In genomic region chr5:108367871-108368332, GRCm38 (mm10) we compare ENCODE assay signal across 8 mouse cellular contexts. TPM values are rescaled to one million over a fixed set of nuclear protein-coding genes. Genes with fewer than 3 reads are reported as not detected.
DNase-seq lines count a peak whose midpoint lies in the region; ATAC-seq and TF ChIP-seq lines count a peak whose summit lies in the region.

Gm42517 (minus strand) TSS chr5:108367922.

- H3K9me3 ChIP-seq in ES-Bruce4 (replicated peaks; ENCODE audit: control insufficient read depth, insufficient read depth, low read length, poor library complexity, severe bottlenecking): no peaks in the 10 kb centered on the region
- no peaks in the 10 kb centered on the region for H3K9me3 ChIP-seq in hindbrain, embryonic 10.5 days
- H3K9me3 ChIP-seq in limb, embryonic 15.5 days: no peaks in the 10 kb centered on the region

- no peaks in the 10 kb centered on the region for H3K36me3 ChIP-seq in kidney, adult 2 months (ENCODE audit: control insufficient read depth, insufficient read depth, low read length)
- no peaks in the 10 kb centered on the region for H3K36me3 ChIP-seq in ES-Bruce4 (ENCODE audit: control insufficient read depth, insufficient read depth, low read length, poor library complexity, severe bottlenecking)
- no peaks in the 10 kb centered on the region for H3K36me3 ChIP-seq in hindbrain, embryonic 10.5 days
- no peaks in the 10 kb centered on the region for H3K36me3 ChIP-seq in limb, embryonic 15.5 days

- ATAC-seq in common myeloid progenitor, adult 5-6 weeks (replicated peaks; ENCODE audit: low read depth, poor library complexity, severe bottlenecking): 0 out of 2 replicates have a peak, but pooled peaks have one; percentile 16
- ATAC-seq in limb, embryonic 15.5 days (ENCODE audit: insufficient number of reproducible peaks, low FRiP score, low TSS enrichment, low read depth): no peak
- no peak for ATAC-seq in CD4-positive, CD25-positive, alpha-beta regulatory T cell, adult 4 months

- peaks cover 3% of the 10 kb centered on the region; the same call in 1 of the 2 replicates for H3K4me1 ChIP-seq in kidney, adult 2 months (ENCODE audit: control insufficient read depth, insufficient read depth, low read length)
- H3K4me1 ChIP-seq in ES-Bruce4 (ENCODE audit: control insufficient read depth, insufficient read depth, low read length): no peaks in the 10 kb centered on the region
- H3K4me1 ChIP-seq in hindbrain, embryonic 10.5 days (replicated peaks): peaks cover 32% of the 10 kb centered on the region
- peaks cover 33% of the 10 kb centered on the region for H3K4me1 ChIP-seq in limb, embryonic 15.5 days

- 1% methylated on average over 34 of the region's 36 CpGs for WGBS in kidney, adult 2 months
- WGBS in hindbrain, embryonic 10.5 days: 2% methylated on average over 36 of the region's 36 CpGs
- 1% methylated on average over 14 of the region's 36 CpGs for WGBS in limb, embryonic 15.5 days

- DNase-seq in kidney, adult 2 months: no peak
- no peak for DNase-seq in kidney, postnatal 36 days
- DNase-seq in hindbrain, embryonic 10.5 days (ENCODE audit: low spot score): no peak
- peak; percentile 38 for DNase-seq in right cerebral cortex, postnatal 4 days

- TF ChIP-seq CTCF in kidney, adult 2 months (conservative IDR thresholded peaks at IDR 0.05; ENCODE audit: insufficient read depth, insufficient read length, low read depth, low read length): no peak
- TF ChIP-seq CTCF in ES-Bruce4 (IDR thresholded peaks at IDR 0.05; ENCODE audit: low read depth, low read length): no peak

- H3K9ac ChIP-seq in ES-Bruce4 (ENCODE audit: low read depth, poor library complexity, severe bottlenecking): peak within 1 kb of the TSS; percentile 69
- H3K9ac ChIP-seq in limb, embryonic 15.5 days: peak within 1 kb of the TSS; percentile 23

- H3K27me3 ChIP-seq in kidney, adult 2 months (replicated peaks; ENCODE audit: control insufficient read depth, insufficient read depth, low read length): peaks cover 3% of the 10 kb centered on the region; the same call in 1 of the 2 replicates
- peaks cover 40% of the 10 kb centered on the region for H3K27me3 ChIP-seq in ES-Bruce4 (ENCODE audit: control insufficient read depth, insufficient read depth, low read length, poor library complexity, severe bottlenecking)
- H3K27me3 ChIP-seq in hindbrain, embryonic 10.5 days (ENCODE audit: insufficient read depth, poor library complexity, severe bottlenecking): peaks cover 99% of the 10 kb centered on the region
- H3K27me3 ChIP-seq in limb, embryonic 15.5 days: peaks cover 95% of the 10 kb centered on the region

- no peak for TF ChIP-seq EP300 in ES-Bruce4 (IDR thresholded peaks at IDR 0.05; ENCODE audit: insufficient read depth, low read depth, low read length)

- TF ChIP-seq POLR2A in kidney, adult 2 months (IDR thresholded peaks at IDR 0.05; ENCODE audit: low read depth, low read length): no peak
- TF ChIP-seq POLR2A in ES-Bruce4 (IDR thresholded peaks at IDR 0.05; ENCODE audit: insufficient read depth, low read length): no peak

- H3K4me2 ChIP-seq in limb, embryonic 15.5 days: peak within 1 kb of the TSS; percentile 98

- peak within 1 kb of the TSS; percentile 57 for H3K4me3 ChIP-seq in kidney, adult 2 months (ENCODE audit: insufficient read depth, low read depth, low read length)
- peak within 1 kb of the TSS; percentile 58 for H3K4me3 ChIP-seq in ES-Bruce4 (ENCODE audit: low read depth, low read length)
- peak within 1 kb of the TSS; percentile 60 for H3K4me3 ChIP-seq in hindbrain, embryonic 10.5 days
- peak within 1 kb of the TSS; percentile 55 for H3K4me3 ChIP-seq in limb, embryonic 15.5 days

- no peak within 1 kb of the TSS for H3K27ac ChIP-seq in kidney, adult 2 months (ENCODE audit: insufficient read depth, low read depth, low read length)
- H3K27ac ChIP-seq in ES-Bruce4 (ENCODE audit: insufficient read depth, low read length): no peak within 1 kb of the TSS
- peak within 1 kb of the TSS; percentile 6; the same call in 1 of the 2 replicates for H3K27ac ChIP-seq in hindbrain, embryonic 10.5 days
- no peak within 1 kb of the TSS for H3K27ac ChIP-seq in limb, embryonic 15.5 days

RNA-seq across cellular contexts. Expression of gene Gm42517, which starts in this region (rescaled TPM):
- 0.59 and 0.95 TPM in 2 replicates for polyA plus RNA-seq in kidney, adult 2 months (2012; rRNA removed)
- polyA plus RNA-seq in ES-Bruce4 (2011; ENCODE audit: insufficient read depth, insufficient read length, low read depth, missing spikeins): not detected in 2 replicates
- total RNA-seq in common myeloid progenitor, adult 5-6 weeks (2017): 0.14 TPM in 1 of 2 replicates, not detected in the other
- not detected in 2 replicates for polyA plus RNA-seq in hindbrain, embryonic 10.5 days (2016; fragmentation: Nextera tagmentation; extraction: Ambion mirVana)
- polyA plus RNA-seq in limb, embryonic 15.5 days (2015; fragmentation: Nextera tagmentation; extraction: Ambion mirVana): 0.15 TPM in 2 replicates
- not detected for polyA plus RNA-seq in CD4-positive, CD25-positive, alpha-beta regulatory T cell, adult 4 months (2017; shearing (Covaris generic))

Comparison
In these comparisons a context has a peak if more than half of its experiments do, and no peak if none do; other contexts are left out.
1. Peak in ATAC-seq in common myeloid progenitor, adult 5-6 weeks; RNA of the gene not detected or under 1 TPM.